Mouse (Mus musculus): ENCODE results near the gene Mcam. TPM values are rescaled to one million over a fixed set of nuclear protein-coding genes. Genes with fewer than 3 reads are reported as not detected.

Gene Mcam
- polyA plus RNA-seq, 1 experiment: 66.4 TPM

GRCm38 (mm10) chr9:44132200-44132599 lies 2.1 kb upstream of the Mcam start:
- TF ChIP-seq POLR2A (IDR thresholded peaks at IDR 0.05; ENCODE audit: low read depth, low read length) (no peak), CTCF (IDR thresholded peaks at IDR 0.05; ENCODE audit: borderline replicate concordance, insufficient read depth, low read length) (no peak)
- Histone ChIP-seq H3K27ac (ENCODE audit: insufficient read depth, low read length) (no peak overlapping the region), H3K4me1 (ENCODE audit: control insufficient read depth, insufficient read depth, low read length) (peaks cover 6% of the 10 kb centered on the region; the same call in 1 of the 2 replicates), H3K4me3 (ENCODE audit: insufficient read depth, low read length) (no peak overlapping the region)

GRCm38 (mm10) chr9:44133287-44133686 lies 982 bp upstream of the Mcam start:
- Histone ChIP-seq H3K4me3 (ENCODE audit: insufficient read depth, low read length) (peak overlapping the region; percentile 39; the same call in 1 of the 2 replicates), H3K27ac (ENCODE audit: insufficient read depth, low read length) (peak overlapping the region; percentile 10; the same call in 1 of the 2 replicates), H3K4me1 (ENCODE audit: control insufficient read depth, insufficient read depth, low read length) (peaks cover 6% of the 10 kb centered on the region; the same call in 1 of the 2 replicates)
- no peak for TF ChIP-seq CTCF (IDR thresholded peaks at IDR 0.05; ENCODE audit: borderline replicate concordance, insufficient read depth, low read length)
- TF ChIP-seq POLR2A (IDR thresholded peaks at IDR 0.05; ENCODE audit: low read depth, low read length): no peak

GRCm38 (mm10) chr9:44134851-44135730 lies 822 bp downstream of the Mcam start:
- H3K4me1 ChIP-seq (ENCODE audit: control insufficient read depth, insufficient read depth, low read length): 0 out of 2 replicates have a peak, but pooled peaks cover 3% of the 10 kb centered on the region
- H3K4me3 ChIP-seq (ENCODE audit: insufficient read depth, low read length): peak overlapping the region; percentile 85
- peak overlapping the region; percentile 60; the same call in 1 of the 2 replicates for H3K27ac ChIP-seq (ENCODE audit: insufficient read depth, low read length)
- TF ChIP-seq POLR2A (IDR thresholded peaks at IDR 0.05; ENCODE audit: low read depth, low read length) (0 out of 2 replicates have a peak, but pooled peaks have one; percentile 5), CTCF (IDR thresholded peaks at IDR 0.05; ENCODE audit: borderline replicate concordance, insufficient read depth, low read length) (no peak)

- Histone ChIP-seq H3K27ac (ENCODE audit: insufficient read depth, low read length) (0 out of 2 replicates have a peak overlapping the region, but pooled peaks have one; percentile 6), H3K4me1 (ENCODE audit: control insufficient read depth, insufficient read depth, low read length) (no peaks in the 10 kb centered on the region)
Observed at GRCm38 (mm10) chr9:44135731-44136411, 1.6 kb downstream of the Mcam start.

GRCm38 (mm10) chr9:44137846-44138245 lies 3.6 kb downstream of the Mcam start:
- Histone ChIP-seq H3K4me3 (ENCODE audit: insufficient read depth, low read length) (no peak overlapping the region), H3K4me1 (ENCODE audit: control insufficient read depth, insufficient read depth, low read length) (no peaks in the 10 kb centered on the region), H3K27ac (ENCODE audit: insufficient read depth, low read length) (no peak overlapping the region)
- TF ChIP-seq CTCF (IDR thresholded peaks at IDR 0.05; ENCODE audit: borderline replicate concordance, insufficient read depth, low read length): no peak
- TF ChIP-seq POLR2A (IDR thresholded peaks at IDR 0.05; ENCODE audit: low read depth, low read length): no peak

More at GRCm38 (mm10) chr9:44135731-44136411, 1.6 kb downstream of the Mcam start:
- TF ChIP-seq CTCF (IDR thresholded peaks at IDR 0.05; ENCODE audit: borderline replicate concordance, insufficient read depth, low read length) (no peak), POLR2A (IDR thresholded peaks at IDR 0.05; ENCODE audit: low read depth, low read length) (no peak)
- H3K4me3 ChIP-seq (ENCODE audit: insufficient read depth, low read length): peak overlapping the region; percentile 85

- TF ChIP-seq CTCF (IDR thresholded peaks at IDR 0.05; ENCODE audit: borderline replicate concordance, insufficient read depth, low read length) (no peak), POLR2A (IDR thresholded peaks at IDR 0.05; ENCODE audit: low read depth, low read length) (no peak)
- no peak overlapping the region for H3K4me3 ChIP-seq (ENCODE audit: insufficient read depth, low read length)
- no peak overlapping the region for H3K27ac ChIP-seq (ENCODE audit: insufficient read depth, low read length)
- no peaks in the 10 kb centered on the region for H3K4me1 ChIP-seq (ENCODE audit: control insufficient read depth, insufficient read depth, low read length)
Observed at GRCm38 (mm10) chr9:44141951-44142350, 7.7 kb downstream of the Mcam start.

GRCm38 (mm10) chr9:44143421-44143820 lies 9.2 kb downstream of the Mcam start:
- TF ChIP-seq CTCF (IDR thresholded peaks at IDR 0.05; ENCODE audit: borderline replicate concordance, insufficient read depth, low read length): no peak
- TF ChIP-seq POLR2A (IDR thresholded peaks at IDR 0.05; ENCODE audit: low read depth, low read length): no peak
- peaks cover 2% of the 10 kb centered on the region; the same call in 1 of the 2 replicates for H3K4me1 ChIP-seq (ENCODE audit: control insufficient read depth, insufficient read depth, low read length)
- peak overlapping the region; percentile 31; the same call in 1 of the 2 replicates for H3K27ac ChIP-seq (ENCODE audit: insufficient read depth, low read length)
- no peak overlapping the region for H3K4me3 ChIP-seq (ENCODE audit: insufficient read depth, low read length)

- no peak overlapping the region for H3K27ac ChIP-seq (ENCODE audit: insufficient read depth, low read length)
- TF ChIP-seq CTCF (IDR thresholded peaks at IDR 0.05; ENCODE audit: borderline replicate concordance, insufficient read depth, low read length) (peak; percentile 33; the same call in 1 of the 2 replicates), POLR2A (IDR thresholded peaks at IDR 0.05; ENCODE audit: low read depth, low read length) (no peak)
Observed at GRCm38 (mm10) chr9:44144023-44144717, 9.9 kb downstream of the Mcam start.

GRCm38 (mm10) chr9:44144718-44145060 lies 10.4 kb downstream of the Mcam start:
- Histone ChIP-seq H3K27ac (ENCODE audit: insufficient read depth, low read length) (no peak overlapping the region), H3K4me1 (ENCODE audit: control insufficient read depth, insufficient read depth, low read length) (peaks cover 2% of the 10 kb centered on the region; the same call in 1 of the 2 replicates), H3K4me3 (ENCODE audit: insufficient read depth, low read length) (no peak overlapping the region)
- TF ChIP-seq CTCF (IDR thresholded peaks at IDR 0.05; ENCODE audit: borderline replicate concordance, insufficient read depth, low read length) (no peak), POLR2A (IDR thresholded peaks at IDR 0.05; ENCODE audit: low read depth, low read length) (no peak)

More at GRCm38 (mm10) chr9:44144023-44144717, 9.9 kb downstream of the Mcam start:
- Histone ChIP-seq H3K4me3 (ENCODE audit: insufficient read depth, low read length) (no peak overlapping the region), H3K4me1 (ENCODE audit: control insufficient read depth, insufficient read depth, low read length) (peaks cover 2% of the 10 kb centered on the region; the same call in 1 of the 2 replicates)

Data from embryonic fibroblast, embryonic 13.5 days (primary cell).